Mouse (Mus musculus) liver, adult 2 months (tissue): ENCODE measurements at regions not wholly inside any gene's neighbourhood (a gene's known extent, or its start where the extent isn't known, plus 50 kb on each side); places are given as distances from the start of the nearest gene placed in this dataset.

Source experiments
- CTCF ChIP-seq: fragments of 200-500 bp; IDR thresholded peaks from 2 replicates; pipeline ENCODE4 v1.5.1; 2011; ENCODE audit warnings: low read depth, low read length, control low read depth
- POLR2A ChIP-seq: fragments of 200-500 bp; IDR thresholded peaks from 2 replicates; pipeline ENCODE4 v1.6.1; 2011; ENCODE audit warnings: low read length, control low read depth; ENCODE audit not compliant: insufficient read depth; ENCODE audit errors: extremely low read depth

- no peak for TF ChIP-seq CTCF
- TF ChIP-seq POLR2A = no peak
Measured at GRCm38 (mm10) chr14:106219293-106219797, 113.3 kb downstream of the Trim52 start.
